Mouse (Mus musculus): ENCODE measurements around the gene Rpp25. TPM values are rescaled to one million over a fixed set of nuclear protein-coding genes. Genes with fewer than 3 reads are reported as not detected.
A peak's percentile ranks its signal among the peaks of the same experiment; 100 is the strongest.

Rpp25 gene
- 8.7 and 8.8 TPM in 2 replicates for polyA plus RNA-seq (2014; fragmentation: Nextera tagmentation; extraction: Ambion mirVana)

DNA sequence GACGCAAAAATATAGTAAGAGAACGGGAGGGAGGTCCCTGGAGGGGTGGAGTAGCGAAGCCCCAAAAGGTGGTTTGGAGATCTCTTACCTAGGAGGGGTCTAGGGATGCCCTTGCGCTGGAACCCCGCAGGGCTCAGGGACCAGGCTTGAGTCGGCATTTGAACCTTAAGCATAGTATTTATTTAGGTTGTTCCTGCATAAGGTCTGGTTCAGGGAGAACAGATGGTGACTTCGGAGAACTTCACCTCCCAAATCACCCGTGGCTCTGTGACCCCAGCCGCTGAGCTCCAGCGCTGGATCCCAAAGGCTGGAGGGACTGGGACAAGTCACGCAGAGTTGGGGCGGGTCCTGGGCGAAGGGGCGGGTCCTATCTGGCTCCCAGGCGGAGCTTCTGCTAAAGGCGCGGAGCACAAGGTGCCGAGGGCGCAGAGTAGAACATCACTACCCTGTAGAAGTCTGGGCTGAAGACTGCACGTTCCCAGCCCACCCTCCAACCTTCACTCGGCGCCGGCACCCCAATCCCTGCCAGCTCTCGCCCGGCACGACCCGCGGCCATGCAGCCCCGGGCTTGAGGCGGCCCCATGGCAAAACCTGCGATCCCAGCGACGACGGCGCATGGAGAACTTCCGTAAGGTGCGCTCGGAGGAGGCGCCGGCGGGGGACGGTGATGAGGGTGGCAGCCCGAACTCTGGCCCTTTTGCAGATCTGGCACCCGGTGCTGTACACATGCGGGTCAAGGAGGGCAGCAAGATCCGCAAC is at the start of gene Rpp25:
TSS of gene Rpp25 (plus strand) at position 405 of the 759 bp plus-strand sequence.
- under 1% methylated on average over 43 of the region's 46 CpGs for WGBS
- Histone ChIP-seq H3K4me3 (ENCODE audit: low read depth, low read length) (peak within 1 kb of the TSS; percentile 37), H3K4me2 (ENCODE audit: low read depth) (peak within 1 kb of the TSS; percentile 73), H3K36me3 (ENCODE audit: control insufficient read depth, insufficient read depth, low read length) (no peaks in the 10 kb centered on the region), H3K4me1 (ENCODE audit: control insufficient read depth, insufficient read depth, low read length) (peaks cover 11% of the 10 kb centered on the region), H3K9ac (ENCODE audit: low read length) (peak within 1 kb of the TSS; percentile 31), H3K27me3 (ENCODE audit: control insufficient read depth, insufficient read depth, low read length) (peaks cover 63% of the 10 kb centered on the region), H3K9me3 (ENCODE audit: control insufficient read depth, low read length) (no peaks in the 10 kb centered on the region), H3K27ac (ENCODE audit: low read depth, low read length) (no peak within 1 kb of the TSS)
- DNase-seq (ENCODE audit: low spot score) (peak; percentile 69), ATAC-seq (ENCODE audit: insufficient read depth, low FRiP score, low TSS enrichment) (peak; percentile 68; the same call in 1 of the 2 replicates)

DNA sequence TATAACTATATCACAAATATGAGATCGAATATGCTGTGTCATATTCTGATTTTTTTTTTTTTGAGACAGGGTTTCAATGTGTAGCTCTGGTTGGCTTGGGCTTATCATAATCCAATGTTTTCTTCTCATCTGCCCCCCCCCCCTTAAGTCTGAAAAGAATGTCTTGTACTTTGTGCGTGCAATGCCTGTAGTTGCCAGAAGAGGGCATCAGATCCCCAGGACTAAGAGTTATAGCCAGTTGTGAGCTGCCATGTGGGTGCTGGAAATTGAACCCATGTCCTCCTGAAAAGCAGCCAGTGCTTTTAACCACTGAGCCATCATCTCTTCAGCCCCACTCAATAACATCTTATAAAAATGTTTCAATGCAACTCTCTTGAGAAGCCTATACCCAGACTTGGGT is 44.1 kb upstream of the Rpp25 start:
- no peak for DNase-seq (ENCODE audit: low spot score)
- Histone ChIP-seq H3K9ac (ENCODE audit: low read length) (no peak overlapping the region), H3K4me2 (ENCODE audit: low read depth) (no peak overlapping the region), H3K27ac (ENCODE audit: low read depth, low read length) (no peak overlapping the region), H3K27me3 (ENCODE audit: control insufficient read depth, insufficient read depth, low read length) (no peaks in the 10 kb centered on the region), H3K9me3 (ENCODE audit: control insufficient read depth, low read length) (no peaks in the 10 kb centered on the region), H3K4me3 (ENCODE audit: low read depth, low read length) (no peak overlapping the region), H3K4me1 (ENCODE audit: control insufficient read depth, insufficient read depth, low read length) (no peaks in the 10 kb centered on the region), H3K36me3 (ENCODE audit: control insufficient read depth, insufficient read depth, low read length) (no peaks in the 10 kb centered on the region)
- WGBS, result 92% methylated on average over 2 of the region's 2 CpGs
- no peak for ATAC-seq (ENCODE audit: insufficient read depth, low FRiP score, low TSS enrichment)

DNA sequence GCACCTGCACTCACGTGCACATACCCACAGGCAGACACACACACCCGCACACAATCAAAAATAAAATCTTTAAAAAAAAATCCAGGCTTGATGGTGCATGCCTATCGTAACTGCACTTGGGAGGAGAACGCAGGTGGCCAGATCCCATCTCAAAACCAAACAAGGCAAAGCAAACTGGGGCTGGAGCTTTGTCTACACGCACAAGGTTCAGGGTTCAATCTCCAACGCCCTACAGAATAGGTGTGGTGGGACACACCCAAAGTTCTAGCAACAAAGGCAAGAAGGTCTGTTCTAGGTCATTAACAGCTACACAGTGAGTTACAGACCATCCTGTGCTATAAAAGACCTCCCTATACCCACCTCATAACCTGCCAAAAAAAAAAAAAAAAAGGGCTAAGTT is 41.0 kb upstream of the Rpp25 start:
- Histone ChIP-seq H3K27ac (ENCODE audit: low read depth, low read length) (no peak overlapping the region), H3K27me3 (ENCODE audit: control insufficient read depth, insufficient read depth, low read length) (no peaks in the 10 kb centered on the region), H3K9ac (ENCODE audit: low read length) (no peak overlapping the region), H3K36me3 (ENCODE audit: control insufficient read depth, insufficient read depth, low read length) (no peaks in the 10 kb centered on the region), H3K4me2 (ENCODE audit: low read depth) (no peak overlapping the region), H3K4me3 (ENCODE audit: low read depth, low read length) (no peak overlapping the region), H3K9me3 (ENCODE audit: control insufficient read depth, low read length) (no peaks in the 10 kb centered on the region), H3K4me1 (ENCODE audit: control insufficient read depth, insufficient read depth, low read length) (no peaks in the 10 kb centered on the region)
- ATAC-seq (ENCODE audit: insufficient read depth, low FRiP score, low TSS enrichment) (no peak), DNase-seq (ENCODE audit: low spot score) (no peak)
- 89% methylated on average over 6 of the region's 6 CpGs for WGBS

DNA sequence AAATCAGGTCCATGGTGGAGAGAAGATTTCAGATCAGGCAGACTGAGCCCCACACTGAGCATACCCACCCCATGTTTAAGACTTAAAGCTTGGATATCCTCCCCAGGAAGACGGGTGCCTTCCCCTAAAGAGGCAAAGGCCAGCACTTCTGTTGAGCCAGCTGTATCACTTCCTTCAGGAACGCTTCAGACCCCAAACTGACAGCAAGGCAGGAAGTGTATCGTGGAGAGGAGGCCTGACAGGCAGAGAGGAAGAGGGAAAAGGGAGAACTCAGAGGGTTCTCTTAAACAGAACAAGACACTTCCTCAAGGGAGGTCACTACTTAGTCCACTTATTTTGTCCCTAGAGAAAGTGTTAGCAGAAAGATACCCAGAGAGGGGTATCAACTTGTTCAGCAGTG is 37.7 kb upstream of the Rpp25 start:
- Histone ChIP-seq H3K9ac (ENCODE audit: low read length) (no peak overlapping the region), H3K36me3 (ENCODE audit: control insufficient read depth, insufficient read depth, low read length) (no peaks in the 10 kb centered on the region), H3K4me3 (ENCODE audit: low read depth, low read length) (no peak overlapping the region), H3K4me2 (ENCODE audit: low read depth) (no peak overlapping the region), H3K4me1 (ENCODE audit: control insufficient read depth, insufficient read depth, low read length) (no peaks in the 10 kb centered on the region), H3K9me3 (ENCODE audit: control insufficient read depth, low read length) (no peaks in the 10 kb centered on the region), H3K27ac (ENCODE audit: low read depth, low read length) (no peak overlapping the region), H3K27me3 (ENCODE audit: control insufficient read depth, insufficient read depth, low read length) (no peaks in the 10 kb centered on the region)
- 71% methylated on average over 3 of the region's 3 CpGs for WGBS
- ATAC-seq (ENCODE audit: insufficient read depth, low FRiP score, low TSS enrichment) (no peak), DNase-seq (ENCODE audit: low spot score) (no peak)

DNA sequence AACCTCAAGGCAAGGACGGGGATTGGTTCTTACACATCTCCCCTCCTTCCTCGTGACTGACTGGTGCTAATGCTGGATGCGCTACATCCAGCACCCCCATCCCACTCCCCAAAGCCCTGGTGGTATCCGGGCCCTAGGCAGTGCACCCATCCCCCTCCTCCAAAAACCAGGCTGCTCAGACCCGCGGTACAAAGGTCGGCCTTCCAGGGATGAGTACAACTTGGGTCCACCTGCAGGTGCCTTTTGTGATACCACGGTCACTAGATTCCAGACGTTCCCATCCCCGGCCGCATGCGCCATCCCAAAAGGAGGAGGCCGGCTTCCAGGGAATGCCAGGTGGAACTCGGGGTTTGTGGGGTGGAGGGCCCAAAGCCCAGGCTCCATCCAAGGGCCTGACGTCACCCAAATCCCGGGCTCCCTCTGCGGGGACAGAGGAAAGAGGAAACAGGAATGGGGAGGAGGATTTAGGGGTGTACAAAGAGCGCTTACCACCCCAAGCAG is 36.5 kb upstream of the Rpp25 start:
- Histone ChIP-seq H3K36me3 (ENCODE audit: control insufficient read depth, insufficient read depth, low read length) (no peaks in the 10 kb centered on the region), H3K27ac (ENCODE audit: low read depth, low read length) (0 out of 2 replicates have a peak overlapping the region, but pooled peaks have one; percentile 49), H3K4me3 (ENCODE audit: low read depth, low read length) (peak overlapping the region; percentile 70), H3K4me2 (ENCODE audit: low read depth) (peak overlapping the region; percentile 79), H3K27me3 (ENCODE audit: control insufficient read depth, insufficient read depth, low read length) (no peaks in the 10 kb centered on the region), H3K9ac (ENCODE audit: low read length) (peak overlapping the region; percentile 87), H3K4me1 (ENCODE audit: control insufficient read depth, insufficient read depth, low read length) (no peaks in the 10 kb centered on the region), H3K9me3 (ENCODE audit: control insufficient read depth, low read length) (no peaks in the 10 kb centered on the region)
- peak; percentile 60 for ATAC-seq (ENCODE audit: insufficient read depth, low FRiP score, low TSS enrichment)
- peak; percentile 55 for DNase-seq (ENCODE audit: low spot score)
- WGBS, result 2% methylated on average over 18 of the region's 18 CpGs

DNA sequence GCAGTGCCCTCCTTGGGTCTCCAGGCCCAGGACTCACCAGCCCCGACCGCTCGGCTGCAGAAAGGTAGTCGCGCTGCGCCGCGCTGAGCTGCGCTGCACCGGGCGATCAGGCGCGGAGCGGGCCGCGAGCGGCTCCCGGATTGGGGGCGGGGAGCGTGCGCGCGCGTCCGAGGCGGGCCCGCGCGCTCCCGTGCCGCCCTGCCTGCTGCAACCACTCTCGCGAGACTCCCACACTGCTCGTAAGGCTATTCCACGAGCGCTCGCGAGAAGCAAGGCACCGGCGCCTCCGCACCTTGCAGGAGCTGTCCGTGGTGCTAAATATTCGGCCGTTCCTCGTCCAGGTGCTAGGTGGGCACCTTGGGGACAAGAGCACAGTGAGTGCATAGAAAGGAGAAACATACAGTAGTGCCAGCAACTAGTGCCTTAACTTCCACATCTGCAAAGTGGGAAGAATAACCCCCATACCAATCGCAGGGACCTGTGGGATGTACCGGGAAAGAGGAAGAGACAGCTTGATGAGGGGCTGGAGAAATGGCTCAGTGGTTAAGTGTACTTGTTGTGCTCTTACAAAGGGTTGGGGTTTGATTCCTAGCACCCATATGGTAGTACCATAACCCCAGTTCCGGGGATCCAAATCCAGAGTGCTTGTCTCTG is 35.8 kb upstream of the Rpp25 start, which contains the start of gene Scamp5:
TSS of gene Scamp5 (minus strand) at position 165 of the 654 bp plus-strand sequence.
- ATAC-seq (ENCODE audit: insufficient read depth, low FRiP score, low TSS enrichment), result peak; percentile 92

DNA sequence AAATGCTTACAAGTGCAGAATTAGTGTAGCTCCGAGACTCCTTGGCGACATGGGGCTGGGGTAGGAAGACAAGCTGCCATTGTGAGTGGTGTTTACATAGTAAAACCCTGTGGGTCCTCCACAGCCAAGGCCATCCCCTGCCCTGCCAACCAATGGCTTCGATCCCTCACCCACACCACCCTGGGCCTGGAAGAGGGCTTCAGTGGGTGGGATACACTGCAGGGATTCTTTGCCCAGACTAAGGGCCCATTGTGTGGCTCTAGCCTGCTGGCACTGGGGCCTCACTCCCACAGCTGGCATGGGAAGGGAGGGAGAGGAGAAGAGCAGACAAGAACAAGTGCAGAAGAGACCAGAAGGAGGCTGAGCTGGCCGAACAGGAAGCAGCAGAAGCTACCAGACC is 34.9 kb upstream of the Rpp25 start:
- WGBS, result 70% methylated on average over 4 of the region's 4 CpGs

More for the DNA sequence above, 35.8 kb upstream of the Rpp25 start, which contains the start of gene Scamp5:
- 0 out of 2 replicates have a peak within 1 kb of the TSS, but pooled peaks have one; percentile 49 for H3K27ac ChIP-seq (ENCODE audit: low read depth, low read length)
- H3K4me1 ChIP-seq (ENCODE audit: control insufficient read depth, insufficient read depth, low read length), result no peaks in the 10 kb centered on the region
- DNase-seq (ENCODE audit: low spot score), result peak; percentile 93
- peak within 1 kb of the TSS; percentile 79 for H3K4me2 ChIP-seq (ENCODE audit: low read depth)
- H3K9ac ChIP-seq (ENCODE audit: low read length), result peak within 1 kb of the TSS; percentile 87
- WGBS, result 1% methylated on average over 48 of the region's 48 CpGs
- peak within 1 kb of the TSS; percentile 70 for H3K4me3 ChIP-seq (ENCODE audit: low read depth, low read length)
- no peaks in the 10 kb centered on the region for H3K9me3 ChIP-seq (ENCODE audit: control insufficient read depth, low read length)
- no peaks in the 10 kb centered on the region for H3K27me3 ChIP-seq (ENCODE audit: control insufficient read depth, insufficient read depth, low read length)
- no peaks in the 10 kb centered on the region for H3K36me3 ChIP-seq (ENCODE audit: control insufficient read depth, insufficient read depth, low read length)

DNA sequence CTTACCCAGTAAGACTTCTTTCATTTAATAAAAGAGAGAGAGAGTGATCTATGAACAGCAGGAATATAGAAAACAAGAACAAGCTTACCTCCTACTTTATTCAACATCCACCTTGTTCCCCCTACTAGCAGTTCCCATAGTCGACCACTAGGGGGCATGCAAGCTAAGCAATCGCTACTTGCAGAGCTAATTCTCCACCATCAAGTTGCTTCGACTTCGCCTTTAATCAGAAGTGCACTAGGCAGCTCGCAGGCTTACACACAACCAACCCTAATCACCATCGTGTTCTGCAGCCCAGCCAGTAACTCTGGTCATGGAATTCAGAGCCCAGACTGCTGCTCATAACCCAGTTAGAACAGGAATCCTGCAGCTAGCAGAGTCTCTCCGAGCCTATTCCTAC is 18.1 kb upstream of the Rpp25 start:
- DNase-seq (ENCODE audit: low spot score) (peak; percentile 77), ATAC-seq (ENCODE audit: insufficient read depth, low FRiP score, low TSS enrichment) (no peak)
- Histone ChIP-seq H3K9me3 (ENCODE audit: control insufficient read depth, low read length) (no peaks in the 10 kb centered on the region), H3K4me3 (ENCODE audit: low read depth, low read length) (no peak overlapping the region), H3K27ac (ENCODE audit: low read depth, low read length) (no peak overlapping the region), H3K9ac (ENCODE audit: low read length) (0 out of 2 replicates have a peak overlapping the region, but pooled peaks have one; percentile 4), H3K4me1 (ENCODE audit: control insufficient read depth, insufficient read depth, low read length) (no peaks in the 10 kb centered on the region), H3K36me3 (ENCODE audit: control insufficient read depth, insufficient read depth, low read length) (no peaks in the 10 kb centered on the region), H3K27me3 (ENCODE audit: control insufficient read depth, insufficient read depth, low read length) (no peaks in the 10 kb centered on the region), H3K4me2 (ENCODE audit: low read depth) (no peak overlapping the region)
- WGBS, result 15% methylated on average over 7 of the region's 7 CpGs

More for the DNA sequence above, 34.9 kb upstream of the Rpp25 start:
- Histone ChIP-seq H3K4me3 (ENCODE audit: low read depth, low read length) (no peak overlapping the region), H3K36me3 (ENCODE audit: control insufficient read depth, insufficient read depth, low read length) (no peaks in the 10 kb centered on the region), H3K27me3 (ENCODE audit: control insufficient read depth, insufficient read depth, low read length) (no peaks in the 10 kb centered on the region), H3K4me2 (ENCODE audit: low read depth) (no peak overlapping the region), H3K9me3 (ENCODE audit: control insufficient read depth, low read length) (no peaks in the 10 kb centered on the region), H3K9ac (ENCODE audit: low read length) (no peak overlapping the region), H3K4me1 (ENCODE audit: control insufficient read depth, insufficient read depth, low read length) (no peaks in the 10 kb centered on the region), H3K27ac (ENCODE audit: low read depth, low read length) (no peak overlapping the region)
- no peak for ATAC-seq (ENCODE audit: insufficient read depth, low FRiP score, low TSS enrichment)
- no peak for DNase-seq (ENCODE audit: low spot score)
